Mouse (Mus musculus): ENCODE results near the gene Cela2a. TPM values are rescaled to one million over a fixed set of nuclear protein-coding genes. Genes with fewer than 3 reads are reported as not detected.

The Cela2a gene
- polyA plus RNA-seq (2014; fragmentation: Illumina TruSeq; extraction: RNeasy Lipid Tissue Mini Kit (QIAGEN cat#74804)), result not detected

GRCm38 (mm10) chr4:141826060-141826459, at the start of gene Cela2a:
TSS of gene Cela2a (minus strand) at chr4:141826160.

GRCm38 (mm10) chr4:141874601-141875460, 48.9 kb upstream of the Cela2a start, which contains the start of gene Efhd2:
TSS of gene Efhd2 (minus strand) at chr4:141874920.

GRCm38 (mm10) chr4:141845999-141846398, 20.0 kb upstream of the Cela2a start, which contains the start of gene Ctrc:
TSS of gene Ctrc (minus strand) at chr4:141846359.

GRCm38 (mm10) chr4:141793282-141794151, 32.4 kb downstream of the Cela2a start, which contains the start of gene Casp9:
TSS of gene Casp9 (plus strand) at chr4:141793612.

GRCm38 (mm10) chr4:141790524-141790990, 35.4 kb downstream of the Cela2a start, which contains the start of gene Dnajc16:
TSS of gene Dnajc16 (minus strand) at chr4:141790931.

Other genes starting within 250 kb of the Cela2a start
- 17.2 TPM for gene Fblim1, start 220.1 kb downstream of the Cela2a start, polyA plus RNA-seq (2014; fragmentation: Illumina TruSeq; extraction: RNeasy Lipid Tissue Mini Kit (QIAGEN cat#74804))
- not detected for gene Tmem82, start 207.5 kb downstream of the Cela2a start, polyA plus RNA-seq (2014; fragmentation: Illumina TruSeq; extraction: RNeasy Lipid Tissue Mini Kit (QIAGEN cat#74804))
- gene Slc25a34, start 202.3 kb downstream of the Cela2a start, polyA plus RNA-seq (2014; fragmentation: Illumina TruSeq; extraction: RNeasy Lipid Tissue Mini Kit (QIAGEN cat#74804)), result not detected
- 1.4 TPM for gene Plekhm2, start 161.3 kb downstream of the Cela2a start, polyA plus RNA-seq (2014; fragmentation: Illumina TruSeq; extraction: RNeasy Lipid Tissue Mini Kit (QIAGEN cat#74804))
- gene Rsc1a1, start 140.6 kb downstream of the Cela2a start, polyA plus RNA-seq (2014; fragmentation: Illumina TruSeq; extraction: RNeasy Lipid Tissue Mini Kit (QIAGEN cat#74804)), result not detected
- gene Ddi2, start 102.7 kb downstream of the Cela2a start, polyA plus RNA-seq (2014; fragmentation: Illumina TruSeq; extraction: RNeasy Lipid Tissue Mini Kit (QIAGEN cat#74804)), result 42.6 TPM
- not detected for gene Agmat, start 79.5 kb downstream of the Cela2a start, polyA plus RNA-seq (2014; fragmentation: Illumina TruSeq; extraction: RNeasy Lipid Tissue Mini Kit (QIAGEN cat#74804))
- 7.3 TPM for gene Dnajc16, start 35.2 kb downstream of the Cela2a start, polyA plus RNA-seq (2014; fragmentation: Illumina TruSeq; extraction: RNeasy Lipid Tissue Mini Kit (QIAGEN cat#74804))
- 16.1 TPM for gene Casp9, start 32.5 kb downstream of the Cela2a start, polyA plus RNA-seq (2014; fragmentation: Illumina TruSeq; extraction: RNeasy Lipid Tissue Mini Kit (QIAGEN cat#74804))
- not detected for gene Ctrc, start 20.2 kb upstream of the Cela2a start, polyA plus RNA-seq (2014; fragmentation: Illumina TruSeq; extraction: RNeasy Lipid Tissue Mini Kit (QIAGEN cat#74804))
- gene Efhd2, start 48.8 kb upstream of the Cela2a start, polyA plus RNA-seq (2014; fragmentation: Illumina TruSeq; extraction: RNeasy Lipid Tissue Mini Kit (QIAGEN cat#74804)), result 2.5 TPM
- 3.0 TPM for gene Fhad1, start 188.9 kb upstream of the Cela2a start, polyA plus RNA-seq (2014; fragmentation: Illumina TruSeq; extraction: RNeasy Lipid Tissue Mini Kit (QIAGEN cat#74804))